Mouse (Mus musculus): ENCODE data around the gene Stxbp5l. TPM values are rescaled to one million over a fixed set of nuclear protein-coding genes. Genes with fewer than 3 reads are reported as not detected.
"Not testable (repeated sequence)": the region's sequence is repeated elsewhere in the genome, so short reads cannot be mapped to it uniquely, and the experiment has no call there.

Gene Stxbp5l
- total RNA-seq, 2 experiments from 2014 or later: 145 to 151 TPM

DNA sequence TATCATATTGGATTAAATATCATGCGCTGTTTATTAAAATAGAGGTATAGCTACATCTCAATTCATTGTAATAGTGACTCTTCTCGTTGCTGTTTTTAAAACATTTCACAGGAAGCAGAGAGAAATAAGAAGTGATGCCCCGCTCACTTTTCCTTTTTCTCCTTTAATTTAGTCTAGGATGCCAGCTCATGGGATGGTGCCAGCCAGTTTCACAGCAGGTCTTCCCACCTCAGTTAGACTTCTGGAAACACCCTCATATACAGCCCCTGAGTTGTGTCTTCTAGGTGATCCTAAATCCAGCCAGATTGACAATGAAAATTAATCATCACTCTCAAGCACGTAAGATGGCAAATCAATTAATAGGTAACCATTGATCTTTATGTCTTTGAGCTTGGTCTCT, 17.3 kb downstream of the Stxbp5l start:
- Histone ChIP-seq H3K27ac (no peak overlapping the region), H3K4me3 (no peak overlapping the region)
- no peak for TF ChIP-seq CTCF (conservative IDR thresholded peaks at IDR 0.05)
- no peak for DNase-seq (ENCODE audit: low spot score in 2 of 2)

DNA sequence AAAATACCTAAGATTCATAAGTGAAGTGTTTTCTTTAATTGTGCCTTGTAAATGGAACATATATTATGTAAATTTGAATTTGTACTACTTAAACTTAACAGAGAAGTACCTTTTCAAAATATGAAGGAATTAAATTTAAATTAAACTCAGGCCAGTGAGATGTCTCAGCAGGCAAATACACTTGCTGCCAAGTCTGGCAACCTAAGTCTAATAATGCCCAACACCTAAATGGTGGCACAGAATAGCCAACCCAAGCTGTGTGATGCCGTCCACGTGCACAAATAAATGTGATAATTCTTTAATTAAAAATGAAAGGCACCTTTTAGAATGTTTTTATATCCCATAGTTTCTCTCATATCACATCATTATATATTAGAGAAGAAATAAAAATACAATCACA, 20.8 kb downstream of the Stxbp5l start:
- Histone ChIP-seq H3K27ac (no peak overlapping the region), H3K4me3 (no peak overlapping the region)
- TF ChIP-seq CTCF (conservative IDR thresholded peaks at IDR 0.05): no peak
- DNase-seq (ENCODE audit: low spot score in 2 of 2): no peak

DNA sequence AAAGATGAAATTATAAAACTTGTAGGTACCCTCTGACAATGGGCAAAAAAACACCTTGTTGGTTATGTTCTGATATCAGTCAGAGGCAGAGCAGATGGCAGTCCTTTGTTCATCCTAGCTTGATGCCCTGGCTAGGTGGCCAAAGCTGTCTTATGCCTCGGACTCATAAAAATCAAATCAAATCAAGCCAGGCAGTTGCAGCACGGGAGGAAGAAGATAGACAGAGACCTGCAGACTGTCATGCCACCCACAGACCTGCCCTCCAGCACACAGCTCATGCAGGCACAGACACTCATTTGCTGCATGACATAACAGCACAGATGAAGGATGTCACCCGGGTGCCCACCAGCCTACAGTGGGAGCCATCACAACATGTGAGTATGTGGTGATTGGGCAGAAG, 29.1 kb downstream of the Stxbp5l start:
- DNase-seq (ENCODE audit: low spot score in 2 of 2): no peak
- Histone ChIP-seq H3K27ac (0 out of 2 replicates have a peak overlapping the region, but pooled peaks have one; percentile 7), H3K4me3 (no peak overlapping the region)
- TF ChIP-seq CTCF (conservative IDR thresholded peaks at IDR 0.05): no peak

DNA sequence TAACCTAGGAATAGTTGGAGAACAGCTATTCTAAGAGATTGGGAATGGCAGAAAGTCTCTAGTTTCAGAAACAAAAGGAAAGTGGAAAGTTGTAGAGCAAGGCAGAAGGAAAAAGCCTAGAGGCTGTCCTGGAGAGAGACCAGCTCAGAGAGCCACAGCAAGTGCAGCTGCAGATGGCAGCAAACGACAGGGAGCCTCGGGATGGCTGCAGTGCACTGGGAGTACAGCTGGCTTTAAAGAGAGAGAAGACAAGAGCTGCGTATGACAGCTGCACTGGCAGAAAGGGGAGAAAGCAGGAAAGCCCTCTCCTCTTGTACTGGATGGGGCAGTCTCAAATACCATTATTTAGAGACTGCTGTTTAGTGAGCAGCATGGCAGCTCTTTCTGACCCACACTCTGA, 37.7 kb downstream of the Stxbp5l start:
- Histone ChIP-seq H3K4me3 (no peak overlapping the region), H3K27ac (no peak overlapping the region)
- TF ChIP-seq CTCF (conservative IDR thresholded peaks at IDR 0.05): peak; percentile 67
- peak in 1 of 2 experiments; percentile 28 for DNase-seq (ENCODE audit: low spot score in 2 of 2)

DNA sequence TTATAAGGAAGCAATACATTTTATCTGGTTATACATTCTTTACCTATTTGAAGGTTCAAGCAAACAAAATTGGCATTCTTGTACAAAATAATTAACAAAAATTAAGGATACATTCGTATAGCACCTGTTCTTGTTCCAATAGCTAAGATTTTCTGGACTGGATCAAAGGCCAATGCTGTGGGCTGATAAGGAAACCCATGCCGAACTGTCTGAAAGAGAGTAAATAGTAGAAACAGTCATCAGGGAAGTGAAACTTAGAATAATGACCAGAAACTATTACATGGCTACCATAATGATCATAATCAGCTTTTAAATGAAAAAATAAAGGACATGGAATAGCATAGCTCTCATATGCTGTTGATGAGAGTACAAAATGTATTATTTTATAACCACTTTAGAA, 39.8 kb downstream of the Stxbp5l start:
- no peak overlapping the region for H3K27ac ChIP-seq
- H3K4me3 ChIP-seq: no peak overlapping the region
- DNase-seq (ENCODE audit: low spot score in 2 of 2): no peak
- no peak for TF ChIP-seq CTCF (conservative IDR thresholded peaks at IDR 0.05)

DNA sequence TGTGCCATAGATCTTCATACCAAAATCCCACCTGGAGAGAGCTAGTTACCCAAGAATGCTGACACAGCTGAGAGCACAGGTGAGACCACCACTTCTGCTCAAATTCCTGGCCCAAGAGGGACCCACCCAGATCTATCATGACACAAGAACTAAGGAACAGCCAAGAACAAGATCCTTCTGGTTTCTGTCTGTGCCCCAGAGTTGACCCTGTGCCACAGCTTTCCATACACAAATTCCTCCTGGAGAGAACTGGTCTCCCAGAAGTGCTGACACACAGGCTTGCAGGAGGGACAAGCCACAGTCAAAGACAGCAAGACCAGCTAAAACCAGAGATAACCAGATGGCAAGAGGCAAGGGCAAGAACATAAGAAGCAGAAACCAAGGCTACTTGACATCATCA, 43.3 kb downstream of the Stxbp5l start:
- not testable (repeated sequence) for H3K27ac ChIP-seq; H3K4me3 ChIP-seq; DNase-seq (ENCODE audit: low spot score in 2 of 2)

DNA sequence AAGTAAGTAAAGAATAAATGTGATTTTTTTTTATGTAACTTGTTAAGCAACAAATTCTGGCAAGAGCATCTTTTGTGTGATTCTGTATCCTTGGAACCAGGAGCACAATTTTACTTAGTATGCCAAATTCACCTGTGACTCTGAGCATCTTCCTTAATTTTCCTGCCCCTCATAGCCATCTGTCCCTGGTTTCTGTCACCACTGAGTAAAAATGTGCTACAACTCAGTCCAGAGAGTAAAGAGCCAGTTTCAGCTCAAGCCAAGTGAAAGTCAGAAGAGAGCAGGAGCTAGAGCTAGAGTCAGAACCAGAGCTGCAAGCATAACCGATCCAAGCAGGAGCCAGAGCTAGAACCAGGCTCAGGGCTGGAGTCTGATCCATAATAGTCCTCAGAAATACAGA, 46.6 kb downstream of the Stxbp5l start:
- H3K4me3 ChIP-seq: no peak overlapping the region
- no peak for DNase-seq (ENCODE audit: low spot score in 2 of 2)
- no peak overlapping the region for H3K27ac ChIP-seq
- no peak for TF ChIP-seq CTCF (conservative IDR thresholded peaks at IDR 0.05)

DNA sequence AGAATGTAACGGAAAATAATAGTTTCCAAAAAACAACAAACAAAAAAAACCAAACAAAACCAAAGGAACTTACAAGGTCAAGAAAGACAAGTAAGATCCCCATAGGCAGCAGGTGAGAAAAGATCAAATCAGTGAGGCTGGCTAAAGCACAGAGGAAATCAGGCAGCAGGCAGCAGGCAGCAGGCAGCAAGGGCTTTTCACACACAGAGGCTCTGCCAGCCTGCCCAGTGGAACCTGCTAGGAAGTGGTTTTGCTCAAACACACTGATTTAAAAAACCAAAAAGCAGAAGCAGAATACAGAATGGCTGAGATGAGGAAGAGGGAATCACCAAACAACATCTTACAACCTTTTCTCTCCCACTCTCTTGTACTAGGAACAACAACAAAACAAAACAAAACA, 47.2 kb downstream of the Stxbp5l start:
- no peak for DNase-seq (ENCODE audit: low spot score in 2 of 2)
- TF ChIP-seq CTCF (conservative IDR thresholded peaks at IDR 0.05): no peak
- peak overlapping the region; percentile 8; the same call in 1 of the 2 replicates for H3K27ac ChIP-seq
- no peak overlapping the region for H3K4me3 ChIP-seq

DNA sequence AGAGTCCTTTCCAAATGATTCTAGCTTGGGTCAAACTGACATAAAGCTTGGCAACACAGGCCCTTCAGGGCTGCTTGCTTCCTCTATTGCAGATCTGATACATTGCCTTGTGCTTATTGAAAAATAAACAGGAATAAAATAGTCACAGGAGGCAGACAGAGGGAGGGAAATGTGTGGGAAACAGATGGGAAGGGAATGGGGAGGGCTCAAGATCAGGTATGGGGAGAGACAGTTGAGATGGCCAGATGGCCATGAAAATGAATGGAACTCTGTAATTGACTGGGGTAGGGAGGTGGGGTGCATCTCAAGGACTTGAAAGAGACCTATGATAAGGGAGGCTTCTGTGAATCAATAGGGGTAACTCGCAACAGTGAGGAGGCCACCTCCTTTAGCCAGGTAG, 80.3 kb downstream of the Stxbp5l start:
- TF ChIP-seq CTCF (conservative IDR thresholded peaks at IDR 0.05): no peak
- H3K27ac ChIP-seq: peak overlapping the region; percentile 23; the same call in 1 of the 2 replicates
- no peak overlapping the region for H3K4me3 ChIP-seq
- no peak for DNase-seq (ENCODE audit: low spot score in 2 of 2)

DNA sequence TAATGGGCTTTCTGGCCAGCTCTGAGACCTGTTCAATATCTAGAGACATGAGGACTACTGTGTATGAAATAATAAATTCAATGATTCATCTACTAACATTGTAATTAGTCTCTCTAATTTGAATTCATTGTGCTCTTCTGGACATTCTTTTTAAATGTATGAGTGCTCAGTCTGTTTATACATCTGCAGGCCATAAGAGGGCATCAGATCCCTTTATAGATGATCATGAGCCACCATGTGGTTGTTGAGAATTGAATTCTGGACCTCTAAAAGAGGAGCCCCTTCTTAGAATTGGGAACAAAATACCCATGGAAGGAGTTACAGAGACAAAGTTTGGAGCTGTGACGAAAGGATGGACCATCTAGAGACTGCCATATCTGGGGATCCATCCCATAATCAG, 92.2 kb downstream of the Stxbp5l start:
- peak; percentile 72 for TF ChIP-seq CTCF (conservative IDR thresholded peaks at IDR 0.05)
- Histone ChIP-seq H3K4me3 (no peak overlapping the region), H3K27ac (no peak overlapping the region)
- no peak for DNase-seq (ENCODE audit: low spot score in 2 of 2)

DNA sequence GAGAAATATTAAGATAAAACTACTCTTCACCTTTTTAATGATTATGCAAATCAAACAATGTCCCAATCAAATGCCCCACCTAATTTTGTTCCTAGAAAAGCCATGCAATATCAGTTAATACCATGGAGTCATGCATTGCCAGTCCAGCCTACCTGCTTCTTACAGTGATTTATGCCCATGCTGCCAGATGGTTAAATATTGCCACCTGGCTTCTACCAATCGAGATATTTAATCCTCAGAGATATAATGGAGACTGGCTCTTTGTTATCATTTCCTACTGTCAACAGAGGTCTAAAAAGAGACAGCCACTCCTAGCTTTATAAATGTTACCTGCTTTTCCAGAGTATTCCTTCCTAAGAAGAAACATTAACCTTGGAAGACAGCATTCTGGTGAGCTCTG, 104.6 kb downstream of the Stxbp5l start:
- DNase-seq (ENCODE audit: low spot score in 2 of 2): no peak
- H3K4me3 ChIP-seq: no peak overlapping the region
- TF ChIP-seq CTCF (conservative IDR thresholded peaks at IDR 0.05): no peak
- no peak overlapping the region for H3K27ac ChIP-seq

DNA sequence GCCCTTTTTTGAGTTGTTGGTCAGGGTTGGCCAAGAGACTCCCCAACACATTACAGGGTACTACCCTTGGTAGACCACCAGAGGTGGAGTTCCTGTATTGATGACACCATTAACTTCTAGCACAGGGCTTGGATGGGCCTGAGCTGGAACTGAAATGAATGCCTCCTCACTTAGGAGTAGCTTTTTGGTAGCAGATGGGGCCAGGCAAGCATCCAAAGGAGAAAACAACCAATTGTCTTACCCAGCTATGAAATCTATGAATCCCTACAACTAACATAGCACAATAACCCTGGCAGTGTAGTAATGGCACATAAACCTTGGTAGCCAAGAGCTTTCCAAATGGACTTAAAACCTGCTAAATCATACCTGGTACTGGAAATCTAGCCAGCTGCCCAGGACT, 111.1 kb downstream of the Stxbp5l start:
- Histone ChIP-seq H3K4me3 (no peak overlapping the region), H3K27ac (no peak overlapping the region)
- no peak for TF ChIP-seq CTCF (conservative IDR thresholded peaks at IDR 0.05)
- no peak for DNase-seq (ENCODE audit: low spot score in 2 of 2)

DNA sequence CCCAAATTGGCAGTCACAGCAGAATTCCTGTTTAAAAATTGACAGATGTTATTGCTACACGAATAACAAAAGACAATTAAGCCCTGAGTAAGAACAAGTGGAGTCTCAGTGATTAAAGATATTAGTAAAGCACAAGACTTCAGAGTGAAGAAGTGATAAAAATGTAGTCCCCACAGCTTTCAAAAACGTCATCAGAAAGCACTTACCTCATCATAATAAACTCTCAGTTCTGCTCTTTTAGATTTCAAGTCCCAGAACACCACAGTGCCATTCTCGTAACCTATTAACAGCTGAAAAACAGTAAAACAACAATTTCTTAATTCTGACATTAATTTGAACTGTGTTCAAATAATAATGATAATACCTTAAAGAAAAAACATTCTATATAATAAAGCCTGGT, 123.1 kb downstream of the Stxbp5l start:
- Histone ChIP-seq H3K27ac (no peak overlapping the region), H3K4me3 (no peak overlapping the region)
- no peak for TF ChIP-seq CTCF (conservative IDR thresholded peaks at IDR 0.05)
- no peak for DNase-seq (ENCODE audit: low spot score in 2 of 2)

DNA sequence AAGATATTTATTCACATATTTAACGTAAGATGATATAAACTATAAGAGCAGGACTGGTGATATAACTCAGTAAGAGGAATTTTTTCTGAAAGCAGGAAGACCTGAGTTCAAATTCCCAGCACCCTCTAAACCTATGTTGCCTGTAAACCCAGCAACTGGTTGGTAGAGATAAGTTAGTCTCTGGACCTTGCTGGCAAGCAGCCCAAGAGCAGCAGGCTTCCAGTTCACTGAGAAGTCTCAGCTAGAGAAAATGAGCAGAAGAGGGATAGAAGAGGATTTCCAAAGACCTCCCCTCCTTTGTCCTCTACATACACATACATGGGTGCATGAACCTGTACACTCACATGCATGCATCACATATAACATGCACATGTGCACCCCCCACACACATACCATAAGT, 165.6 kb downstream of the Stxbp5l start:
- Histone ChIP-seq H3K27ac (no peak overlapping the region), H3K4me3 (no peak overlapping the region)
- TF ChIP-seq CTCF (conservative IDR thresholded peaks at IDR 0.05): no peak
- no peak for DNase-seq (ENCODE audit: low spot score in 2 of 2)

DNA sequence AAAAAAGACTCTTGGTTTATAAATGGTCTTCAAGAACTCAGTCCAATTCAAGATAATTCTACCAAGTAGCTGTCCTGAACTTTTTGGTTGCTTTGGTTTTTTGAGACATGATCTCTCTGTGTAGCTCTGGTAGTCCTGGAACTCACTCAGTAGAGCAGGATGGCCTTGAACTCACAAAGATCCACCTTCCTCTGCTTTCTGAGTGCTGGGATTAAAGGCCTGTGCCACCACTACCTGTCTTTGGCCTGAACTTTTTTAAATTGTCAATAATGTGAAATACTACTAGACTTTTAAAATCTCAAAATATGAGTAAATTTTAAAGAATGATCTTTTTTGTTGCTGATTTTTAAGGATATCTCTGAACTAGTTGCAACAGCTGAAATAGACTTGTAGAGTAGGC, 176.0 kb downstream of the Stxbp5l start:
- no peak for DNase-seq (ENCODE audit: low spot score in 2 of 2)
- Histone ChIP-seq H3K4me3 (no peak overlapping the region), H3K27ac (no peak overlapping the region)
- TF ChIP-seq CTCF (conservative IDR thresholded peaks at IDR 0.05): no peak

All from layer of hippocampus, adult 2 months (tissue).